Mouse (Mus musculus): Measurements from ENCODE around the gene Slc30a2. TPM values are rescaled to one million over a fixed set of nuclear protein-coding genes. Genes with fewer than 3 reads are reported as not detected.
"Not testable (repeated sequence)": the region's sequence is repeated elsewhere in the genome, so short reads cannot be mapped to it uniquely, and the experiment has no call there.

Gene Slc30a2
- polyA plus RNA-seq, 1 experiment from 2014 or later = 0.05 TPM

- 83% methylated on average over 8 of the region's 8 CpGs for WGBS
- no peak overlapping the region for H3K4me2 ChIP-seq (ENCODE audit: low read length)
Measured at GRCm38 (mm10) chr4:134328832-134329231, 14.1 kb upstream of the Slc30a2 start.

GRCm38 (mm10) chr4:134330281-134330680, 12.7 kb upstream of the Slc30a2 start:
- WGBS = 56% methylated on average over 5 of the region's 5 CpGs

More at GRCm38 (mm10) chr4:134328832-134329231, 14.1 kb upstream of the Slc30a2 start:
- no peak for ATAC-seq
- H3K36me3 ChIP-seq (ENCODE audit: control insufficient read depth, insufficient read depth, low read length) = no peaks in the 10 kb centered on the region
- H3K27me3 ChIP-seq (replicated peaks; ENCODE audit: control insufficient read depth, insufficient read depth, low read length) = no peaks in the 10 kb centered on the region
- no peak overlapping the region for H3K27ac ChIP-seq (ENCODE audit: low read depth, low read length)
- no peaks in the 10 kb centered on the region for H3K9me3 ChIP-seq (replicated peaks; ENCODE audit: control insufficient read depth, low read length)
- no peaks in the 10 kb centered on the region for H3K4me1 ChIP-seq (ENCODE audit: control insufficient read depth, insufficient read depth, low read length)
- DNase-seq (ENCODE audit: low spot score) = no peak
- H3K9ac ChIP-seq (ENCODE audit: low read length) = no peak overlapping the region
- no peak overlapping the region for H3K4me3 ChIP-seq (ENCODE audit: low read depth, low read length)

GRCm38 (mm10) chr4:134341231-134341630, 1.8 kb upstream of the Slc30a2 start:
- H3K9ac ChIP-seq (ENCODE audit: low read length); H3K36me3 ChIP-seq (ENCODE audit: control insufficient read depth, insufficient read depth, low read length); ATAC-seq; H3K4me1 ChIP-seq (ENCODE audit: control insufficient read depth, insufficient read depth, low read length); H3K4me3 ChIP-seq (ENCODE audit: low read depth, low read length); H3K27ac ChIP-seq (ENCODE audit: low read depth, low read length); H3K4me2 ChIP-seq (ENCODE audit: low read length); DNase-seq (ENCODE audit: low spot score); H3K9me3 ChIP-seq (replicated peaks; ENCODE audit: control insufficient read depth, low read length): not testable (repeated sequence)
- peaks cover 32% of the 10 kb centered on the region for H3K27me3 ChIP-seq (replicated peaks; ENCODE audit: control insufficient read depth, insufficient read depth, low read length)
- 67% methylated on average over 6 of the region's 6 CpGs for WGBS

More at GRCm38 (mm10) chr4:134330281-134330680, 12.7 kb upstream of the Slc30a2 start:
- no peak for ATAC-seq
- Histone ChIP-seq H3K9ac (ENCODE audit: low read length) (no peak overlapping the region), H3K27me3 (replicated peaks; ENCODE audit: control insufficient read depth, insufficient read depth, low read length) (no peaks in the 10 kb centered on the region), H3K36me3 (ENCODE audit: control insufficient read depth, insufficient read depth, low read length) (no peaks in the 10 kb centered on the region), H3K27ac (ENCODE audit: low read depth, low read length) (no peak overlapping the region), H3K4me2 (ENCODE audit: low read length) (no peak overlapping the region), H3K4me3 (ENCODE audit: low read depth, low read length) (no peak overlapping the region), H3K9me3 (replicated peaks; ENCODE audit: control insufficient read depth, low read length) (no peaks in the 10 kb centered on the region), H3K4me1 (ENCODE audit: control insufficient read depth, insufficient read depth, low read length) (no peaks in the 10 kb centered on the region)
- DNase-seq (ENCODE audit: low spot score) = no peak

- DNase-seq (ENCODE audit: low spot score) (no peak), ATAC-seq (no peak)
- Histone ChIP-seq H3K27me3 (replicated peaks; ENCODE audit: control insufficient read depth, insufficient read depth, low read length) (peaks cover 32% of the 10 kb centered on the region), H3K27ac (ENCODE audit: low read depth, low read length) (no peak overlapping the region), H3K4me2 (ENCODE audit: low read length) (no peak overlapping the region), H3K9ac (ENCODE audit: low read length) (no peak overlapping the region), H3K9me3 (replicated peaks; ENCODE audit: control insufficient read depth, low read length) (0 out of 2 replicates have a peak, but pooled peaks cover 2% of the 10 kb centered on the region), H3K4me3 (ENCODE audit: low read depth, low read length) (no peak overlapping the region), H3K4me1 (ENCODE audit: control insufficient read depth, insufficient read depth, low read length) (no peaks in the 10 kb centered on the region), H3K36me3 (ENCODE audit: control insufficient read depth, insufficient read depth, low read length) (no peaks in the 10 kb centered on the region)
- whole genome bisulfite sequencing = 46% methylated on average over 11 of the region's 11 CpGs
Measured at GRCm38 (mm10) chr4:134342213-134342779, 685 bp upstream of the Slc30a2 start.

GRCm38 (mm10) chr4:134344620-134345019, 1.6 kb downstream of the Slc30a2 start:
- Histone ChIP-seq H3K27ac (ENCODE audit: low read depth, low read length) (no peak overlapping the region), H3K4me2 (ENCODE audit: low read length) (no peak overlapping the region), H3K36me3 (ENCODE audit: control insufficient read depth, insufficient read depth, low read length) (no peaks in the 10 kb centered on the region), H3K9me3 (replicated peaks; ENCODE audit: control insufficient read depth, low read length) (0 out of 2 replicates have a peak, but pooled peaks cover 2% of the 10 kb centered on the region), H3K9ac (ENCODE audit: low read length) (no peak overlapping the region), H3K27me3 (replicated peaks; ENCODE audit: control insufficient read depth, insufficient read depth, low read length) (peaks cover 32% of the 10 kb centered on the region), H3K4me1 (ENCODE audit: control insufficient read depth, insufficient read depth, low read length) (no peaks in the 10 kb centered on the region), H3K4me3 (ENCODE audit: low read depth, low read length) (no peak overlapping the region)
- DNase-seq (ENCODE audit: low spot score) = no peak
- WGBS = 44% methylated on average over 3 of the region's 3 CpGs
- no peak for ATAC-seq

- H3K9ac ChIP-seq (ENCODE audit: low read length) = no peak overlapping the region
- H3K4me2 ChIP-seq (ENCODE audit: low read length) = no peak overlapping the region
- 89% methylated on average over 15 of the region's 15 CpGs for WGBS
- H3K4me3 ChIP-seq (ENCODE audit: low read depth, low read length) = no peak overlapping the region
- ATAC-seq = no peak
- no peak for DNase-seq (ENCODE audit: low spot score)
- H3K9me3 ChIP-seq (replicated peaks; ENCODE audit: control insufficient read depth, low read length) = 0 out of 2 replicates have a peak, but pooled peaks cover 2% of the 10 kb centered on the region
- no peak overlapping the region for H3K27ac ChIP-seq (ENCODE audit: low read depth, low read length)
- no peaks in the 10 kb centered on the region for H3K36me3 ChIP-seq (ENCODE audit: control insufficient read depth, insufficient read depth, low read length)
- no peaks in the 10 kb centered on the region for H3K4me1 ChIP-seq (ENCODE audit: control insufficient read depth, insufficient read depth, low read length)
- peaks cover 32% of the 10 kb centered on the region for H3K27me3 ChIP-seq (replicated peaks; ENCODE audit: control insufficient read depth, insufficient read depth, low read length)
Measured at GRCm38 (mm10) chr4:134345802-134346201, 2.8 kb downstream of the Slc30a2 start.

GRCm38 (mm10) chr4:134348078-134348477, 5.1 kb downstream of the Slc30a2 start:
- Histone ChIP-seq H3K36me3 (ENCODE audit: control insufficient read depth, insufficient read depth, low read length) (no peaks in the 10 kb centered on the region), H3K4me2 (ENCODE audit: low read length) (no peak overlapping the region), H3K4me1 (ENCODE audit: control insufficient read depth, insufficient read depth, low read length) (no peaks in the 10 kb centered on the region), H3K9me3 (replicated peaks; ENCODE audit: control insufficient read depth, low read length) (no peaks in the 10 kb centered on the region), H3K27me3 (replicated peaks; ENCODE audit: control insufficient read depth, insufficient read depth, low read length) (peaks cover 18% of the 10 kb centered on the region), H3K9ac (ENCODE audit: low read length) (no peak overlapping the region), H3K4me3 (ENCODE audit: low read depth, low read length) (no peak overlapping the region), H3K27ac (ENCODE audit: low read depth, low read length) (no peak overlapping the region)
- ATAC-seq (no peak), DNase-seq (ENCODE audit: low spot score) (no peak)
- 80% methylated on average over 11 of the region's 11 CpGs for WGBS

- Histone ChIP-seq H3K36me3 (ENCODE audit: control insufficient read depth, insufficient read depth, low read length) (no peaks in the 10 kb centered on the region), H3K4me2 (ENCODE audit: low read length) (no peak overlapping the region), H3K4me3 (ENCODE audit: low read depth, low read length) (no peak overlapping the region), H3K9ac (ENCODE audit: low read length) (no peak overlapping the region), H3K27me3 (replicated peaks; ENCODE audit: control insufficient read depth, insufficient read depth, low read length) (peaks cover 13% of the 10 kb centered on the region), H3K27ac (ENCODE audit: low read depth, low read length) (no peak overlapping the region), H3K9me3 (replicated peaks; ENCODE audit: control insufficient read depth, low read length) (no peaks in the 10 kb centered on the region), H3K4me1 (ENCODE audit: control insufficient read depth, insufficient read depth, low read length) (no peaks in the 10 kb centered on the region)
- WGBS = 77% methylated on average over 5 of the region's 5 CpGs
- ATAC-seq = no peak
- no peak for DNase-seq (ENCODE audit: low spot score)
Measured at GRCm38 (mm10) chr4:134348545-134348944, 5.6 kb downstream of the Slc30a2 start.

- no peaks in the 10 kb centered on the region for H3K36me3 ChIP-seq (ENCODE audit: control insufficient read depth, insufficient read depth, low read length)
- WGBS = 82% methylated on average over 7 of the region's 7 CpGs
- H3K27ac ChIP-seq (ENCODE audit: low read depth, low read length) = no peak overlapping the region
- DNase-seq (ENCODE audit: low spot score) = no peak
- ATAC-seq = no peak
- H3K4me2 ChIP-seq (ENCODE audit: low read length) = no peak overlapping the region
- no peaks in the 10 kb centered on the region for H3K9me3 ChIP-seq (replicated peaks; ENCODE audit: control insufficient read depth, low read length)
- H3K4me3 ChIP-seq (ENCODE audit: low read depth, low read length) = no peak overlapping the region
- no peaks in the 10 kb centered on the region for H3K4me1 ChIP-seq (ENCODE audit: control insufficient read depth, insufficient read depth, low read length)
- peaks cover 6% of the 10 kb centered on the region; the same call in 1 of the 2 replicates for H3K27me3 ChIP-seq (replicated peaks; ENCODE audit: control insufficient read depth, insufficient read depth, low read length)
- H3K9ac ChIP-seq (ENCODE audit: low read length) = no peak overlapping the region
Measured at GRCm38 (mm10) chr4:134349829-134350228, 6.8 kb downstream of the Slc30a2 start.
